Mouse (Mus musculus) embryo, embryonic 10 days (tissue): ENCODE measurements at regions not wholly inside any gene's neighbourhood (a gene's known extent, or its start where the extent isn't known, plus 50 kb on each side); places are given as distances from the start of the nearest gene placed in this dataset.

ENCODE experiments used
- DNase-seq: peaks from one replicate; pipeline ENCODE4 v3.0.0-alpha.2; 2015; ENCODE audit warnings: low spot score

- DNase-seq = no peak
These were observed 198.2 kb upstream of the Chl1 start for GRCm38 (mm10) chr6:103312149-103312548.

GRCm38 (mm10) chr6:103312935-103313334 is 197.5 kb upstream of the Chl1 start:
- no peak for DNase-seq

GRCm38 (mm10) chr6:103318081-103318480 is 192.3 kb upstream of the Chl1 start:
- DNase-seq = peak; percentile 77

GRCm38 (mm10) chr6:103318677-103319359 is 191.6 kb upstream of the Chl1 start:
- no peak for DNase-seq

GRCm38 (mm10) chr6:103319964-103320363 is 190.4 kb upstream of the Chl1 start:
- peak; percentile 31 for DNase-seq

- DNase-seq = no peak
These were observed 189.8 kb upstream of the Chl1 start for GRCm38 (mm10) chr6:103320550-103320949.

GRCm38 (mm10) chr6:103321058-103321457 is 189.3 kb upstream of the Chl1 start:
- DNase-seq = no peak

GRCm38 (mm10) chr6:103322442-103322841 is 187.9 kb upstream of the Chl1 start:
- no peak for DNase-seq

- no peak for DNase-seq
These were observed 174.7 kb upstream of the Chl1 start for GRCm38 (mm10) chr6:103335683-103336082.

GRCm38 (mm10) chr6:103339961-103340732 is 170.2 kb upstream of the Chl1 start:
- no peak for DNase-seq

GRCm38 (mm10) chr6:103343515-103343914 is 166.9 kb upstream of the Chl1 start:
- peak; percentile 17 for DNase-seq

- DNase-seq = no peak
These were observed 166.0 kb upstream of the Chl1 start for GRCm38 (mm10) chr6:103344413-103344812.

- DNase-seq = no peak
These were observed 165.2 kb upstream of the Chl1 start for GRCm38 (mm10) chr6:103345195-103345594.

- no peak for DNase-seq
These were observed 157.8 kb upstream of the Chl1 start for GRCm38 (mm10) chr6:103352405-103353124.

- no peak for DNase-seq
These were observed 157.0 kb upstream of the Chl1 start for GRCm38 (mm10) chr6:103353346-103353745.

- no peak for DNase-seq
These were observed 143.4 kb upstream of the Chl1 start for GRCm38 (mm10) chr6:103366782-103367491.

GRCm38 (mm10) chr6:103374956-103375355 is 135.4 kb upstream of the Chl1 start:
- no peak for DNase-seq

- DNase-seq = no peak
These were observed 133.1 kb upstream of the Chl1 start for GRCm38 (mm10) chr6:103377277-103377676.

- no peak for DNase-seq
These were observed 132.3 kb upstream of the Chl1 start for GRCm38 (mm10) chr6:103378047-103378446.

GRCm38 (mm10) chr6:103381030-103381429 is 129.4 kb upstream of the Chl1 start:
- no peak for DNase-seq

- no peak for DNase-seq
These were observed 128.5 kb upstream of the Chl1 start for GRCm38 (mm10) chr6:103381930-103382329.

GRCm38 (mm10) chr6:103386591-103386990 is 123.8 kb upstream of the Chl1 start:
- no peak for DNase-seq
